Mouse (Mus musculus): ENCODE measurements at regions not wholly inside any gene's neighbourhood (a gene's known extent, or its start where the extent isn't known, plus 50 kb on each side); places are given as distances from the start of the nearest gene placed in this dataset.
"Not testable (repeated sequence)": the region's sequence is repeated elsewhere in the genome, so short reads cannot be mapped to it uniquely, and the experiment has no call there.

GRCm38 (mm10) chr5:3264988-3265738 is 76.1 kb upstream of the Cdk6 start:
- H3K27me3 ChIP-seq; H3K36me3 ChIP-seq; H3K4me3 ChIP-seq; ATAC-seq (replicated peaks); H3K27ac ChIP-seq (replicated peaks); H3K9ac ChIP-seq (replicated peaks); H3K4me1 ChIP-seq; H3K9me3 ChIP-seq; H3K4me2 ChIP-seq (replicated peaks): not testable (repeated sequence)
- 83% methylated on average over 8 of the region's 8 CpGs for WGBS

DNA sequence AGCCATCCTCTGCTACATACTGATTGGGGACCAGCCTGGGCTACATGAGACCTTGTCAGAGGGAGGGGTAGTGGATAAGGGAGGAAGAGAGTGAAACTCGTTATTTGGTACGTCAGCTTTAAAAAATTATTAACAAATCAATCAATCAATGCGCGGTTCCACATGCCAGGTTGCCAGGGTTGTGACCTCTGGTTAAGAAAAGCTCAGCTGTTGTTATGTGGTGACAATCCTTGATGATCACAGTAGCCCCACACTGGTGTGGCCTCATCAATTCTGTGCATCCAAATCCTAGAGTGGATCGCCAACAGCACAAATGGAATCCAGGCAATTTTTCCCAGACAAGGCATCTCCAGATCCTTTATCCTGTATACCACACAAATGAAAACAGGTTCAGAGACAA is 74.3 kb upstream of the Cdk6 start:
- no peaks in the 10 kb centered on the region for H3K9me3 ChIP-seq
- H3K27ac ChIP-seq (replicated peaks) = no peak overlapping the region
- H3K4me3 ChIP-seq = no peak overlapping the region
- ATAC-seq (replicated peaks) = no peak
- no peaks in the 10 kb centered on the region for H3K27me3 ChIP-seq
- no peaks in the 10 kb centered on the region for H3K36me3 ChIP-seq
- H3K4me2 ChIP-seq (replicated peaks) = no peak overlapping the region
- WGBS = 90% methylated on average over 5 of the region's 5 CpGs
- H3K4me1 ChIP-seq = no peaks in the 10 kb centered on the region
- no peak overlapping the region for H3K9ac ChIP-seq (replicated peaks)

- Histone ChIP-seq H3K36me3 (no peaks in the 10 kb centered on the region), H3K4me2 (replicated peaks) (no peak overlapping the region), H3K4me3 (no peak overlapping the region), H3K4me1 (no peaks in the 10 kb centered on the region), H3K27me3 (no peaks in the 10 kb centered on the region), H3K27ac (replicated peaks) (no peak overlapping the region), H3K9me3 (no peaks in the 10 kb centered on the region), H3K9ac (replicated peaks) (no peak overlapping the region)
- no peak for ATAC-seq (replicated peaks)
- WGBS = 86% methylated on average over 7 of the region's 7 CpGs
Measured at GRCm38 (mm10) chr5:3269760-3270159, 71.5 kb upstream of the Cdk6 start.

DNA sequence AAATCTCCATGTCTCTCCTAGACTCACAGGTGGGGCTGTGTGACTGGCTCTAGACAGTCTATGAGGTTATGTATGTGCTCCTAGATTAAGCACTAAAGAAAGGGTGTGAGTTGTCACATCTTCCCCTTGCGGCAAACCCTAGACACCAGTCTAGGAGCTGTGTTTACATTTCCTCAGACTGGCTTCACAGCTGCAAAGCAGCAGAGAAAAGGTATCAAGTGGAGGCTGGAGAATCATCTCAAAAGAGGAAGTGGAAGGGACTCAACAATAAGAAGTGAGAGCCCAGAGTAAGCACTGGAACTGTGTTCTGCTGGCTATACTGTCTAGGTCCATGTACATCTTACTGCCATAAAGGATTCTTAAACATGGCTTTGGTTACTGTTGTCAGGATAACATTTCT is 68.1 kb upstream of the Cdk6 start:
- not testable (repeated sequence) for H3K9me3 ChIP-seq; H3K4me2 ChIP-seq (replicated peaks); H3K27me3 ChIP-seq; ATAC-seq (replicated peaks); H3K9ac ChIP-seq (replicated peaks); H3K4me1 ChIP-seq; H3K36me3 ChIP-seq; H3K27ac ChIP-seq (replicated peaks); H3K4me3 ChIP-seq
- WGBS = 95% methylated on average over 1 of the region's 1 CpGs

DNA sequence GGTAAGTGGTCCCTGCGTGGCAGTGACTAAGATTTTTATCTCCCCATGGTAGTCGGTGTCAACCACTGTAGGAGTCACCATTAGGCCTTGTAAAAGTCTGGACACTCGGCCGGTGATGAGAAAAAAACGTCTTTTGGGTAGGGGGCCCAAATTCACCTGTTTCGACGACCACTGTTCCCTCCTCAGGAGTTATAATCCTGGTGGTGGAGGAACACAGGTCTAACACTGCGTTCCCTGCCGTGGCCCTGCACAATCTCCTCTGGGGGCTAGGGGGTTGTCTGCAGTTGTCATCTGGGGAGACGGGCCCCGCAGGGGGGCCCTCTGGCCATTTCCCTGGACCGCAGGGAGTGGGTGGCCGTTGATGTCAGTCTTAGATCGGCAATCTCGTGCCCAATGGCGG is 64.0 kb upstream of the Cdk6 start:
- not testable (repeated sequence) for H3K27me3 ChIP-seq; H3K27ac ChIP-seq (replicated peaks); ATAC-seq (replicated peaks); H3K4me2 ChIP-seq (replicated peaks); H3K4me1 ChIP-seq; H3K36me3 ChIP-seq; H3K9me3 ChIP-seq; H3K4me3 ChIP-seq; H3K9ac ChIP-seq (replicated peaks)
- 89% methylated on average over 16 of the region's 16 CpGs for WGBS

DNA sequence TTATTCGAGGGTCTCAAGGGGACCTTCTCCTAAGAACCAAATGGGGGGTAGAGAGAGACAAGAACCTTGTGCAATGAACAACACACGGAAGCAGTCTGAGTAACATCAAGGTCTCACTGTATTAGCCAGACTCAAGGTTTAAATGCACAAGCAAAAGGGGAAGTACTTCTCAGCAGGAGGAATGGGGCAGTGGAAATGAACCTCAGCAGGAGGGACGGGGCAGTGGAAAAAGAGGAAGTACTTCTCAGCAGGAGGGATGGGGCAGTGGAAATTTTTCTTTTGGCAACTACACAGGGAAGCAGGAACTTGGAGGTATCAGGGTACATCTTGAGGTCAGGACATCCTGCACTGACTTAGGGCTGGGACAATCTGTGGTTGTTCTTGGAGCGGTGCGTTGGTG is 62.3 kb upstream of the Cdk6 start:
- not testable (repeated sequence) for H3K27ac ChIP-seq (replicated peaks); H3K4me2 ChIP-seq (replicated peaks); H3K4me1 ChIP-seq; ATAC-seq (replicated peaks); H3K9ac ChIP-seq (replicated peaks); H3K4me3 ChIP-seq; H3K36me3 ChIP-seq; H3K9me3 ChIP-seq; H3K27me3 ChIP-seq
- WGBS = 89% methylated on average over 5 of the region's 5 CpGs

DNA sequence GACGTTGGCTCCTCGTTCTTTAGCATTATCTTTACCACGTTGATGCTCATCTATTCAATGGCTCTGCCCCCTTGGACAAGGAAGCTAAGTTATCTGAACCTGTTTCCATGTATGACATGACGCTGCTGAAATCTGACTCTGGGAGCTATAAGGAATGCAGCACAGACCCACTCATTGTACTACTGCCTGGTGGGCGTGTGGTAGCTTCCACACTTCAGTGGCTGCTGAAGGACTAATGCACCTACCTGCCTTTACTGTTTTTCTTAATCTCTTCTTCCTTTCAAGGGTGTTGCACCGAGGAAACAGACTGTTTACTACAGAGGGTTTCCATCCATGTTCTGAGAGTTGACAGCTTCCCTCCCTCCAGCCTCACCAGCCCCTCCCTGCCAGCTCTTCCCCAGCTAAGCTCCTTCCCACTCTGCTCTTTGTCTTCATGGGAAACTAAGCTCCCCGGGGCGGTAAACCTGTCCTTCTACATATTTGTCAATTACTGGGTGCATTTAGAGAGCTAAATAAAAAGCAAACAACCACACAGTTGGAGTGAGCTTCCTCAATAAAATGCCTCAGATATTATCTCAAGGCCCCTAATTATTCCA is 59.3 kb upstream of the Cdk6 start:
- H3K27me3 ChIP-seq; H3K36me3 ChIP-seq; H3K27ac ChIP-seq (replicated peaks); H3K4me2 ChIP-seq (replicated peaks); H3K9me3 ChIP-seq; H3K4me3 ChIP-seq; H3K4me1 ChIP-seq; ATAC-seq (replicated peaks); H3K9ac ChIP-seq (replicated peaks): not testable (repeated sequence)
- 69% methylated on average over 8 of the region's 8 CpGs for WGBS

DNA sequence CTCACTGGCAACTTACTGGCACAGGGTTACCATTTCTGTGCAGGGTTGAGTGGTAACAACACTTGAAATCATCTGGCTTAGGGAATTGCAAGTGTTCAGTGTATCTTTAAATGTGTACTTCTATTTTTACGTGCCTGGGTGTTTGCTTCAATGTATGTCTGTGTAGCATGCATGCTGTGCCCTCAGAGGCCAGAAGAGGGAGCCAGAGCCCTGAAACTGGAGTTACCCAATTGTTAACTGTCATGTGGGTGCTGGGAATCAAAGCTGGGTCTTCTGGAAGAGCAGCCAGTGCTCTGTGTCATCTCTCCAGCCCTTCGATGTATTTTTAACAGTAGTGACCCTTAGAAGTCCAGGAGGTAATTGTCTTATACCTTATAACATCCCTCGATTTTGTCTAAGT is 58.2 kb upstream of the Cdk6 start:
- Histone ChIP-seq H3K9ac (replicated peaks) (no peak overlapping the region), H3K27ac (replicated peaks) (no peak overlapping the region), H3K4me2 (replicated peaks) (no peak overlapping the region), H3K36me3 (no peaks in the 10 kb centered on the region), H3K27me3 (no peaks in the 10 kb centered on the region), H3K4me1 (no peaks in the 10 kb centered on the region), H3K9me3 (no peaks in the 10 kb centered on the region), H3K4me3 (no peak overlapping the region)
- ATAC-seq (replicated peaks) = no peak
- 83% methylated on average over 3 of the region's 3 CpGs for WGBS

GRCm38 (mm10) chr5:3284335-3284734 is 57.0 kb upstream of the Cdk6 start:
- H3K27ac ChIP-seq (replicated peaks); H3K36me3 ChIP-seq; H3K4me3 ChIP-seq; H3K9me3 ChIP-seq; H3K4me2 ChIP-seq (replicated peaks); H3K27me3 ChIP-seq; H3K9ac ChIP-seq (replicated peaks); H3K4me1 ChIP-seq; ATAC-seq (replicated peaks): not testable (repeated sequence)
- WGBS = 98% methylated on average over 1 of the region's 1 CpGs

DNA sequence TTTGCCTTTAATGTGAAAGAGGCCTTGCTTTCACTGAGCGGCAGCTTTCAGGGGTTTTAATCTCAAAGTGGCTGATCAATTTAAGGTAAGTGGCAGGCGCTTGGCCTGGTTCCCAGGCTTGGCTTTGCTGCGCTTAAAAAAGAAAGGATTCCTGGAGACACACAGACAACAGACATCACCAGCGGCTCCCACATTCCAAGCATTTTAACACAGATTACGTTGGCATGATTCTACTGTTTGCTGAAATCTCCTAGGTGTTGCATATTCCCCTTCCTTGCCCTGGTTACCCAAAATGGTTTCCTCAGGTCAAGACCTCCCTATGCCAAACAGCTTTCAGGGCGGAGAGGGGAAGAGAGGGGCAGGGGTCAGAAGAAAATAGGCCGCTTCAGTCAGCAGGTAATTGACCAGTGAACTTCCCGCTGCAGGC is 51.3 kb upstream of the Cdk6 start:
- not testable (repeated sequence) for H3K4me3 ChIP-seq; H3K36me3 ChIP-seq; H3K27me3 ChIP-seq; H3K4me2 ChIP-seq (replicated peaks); H3K9ac ChIP-seq (replicated peaks); H3K9me3 ChIP-seq
- 0 out of 2 replicates have a peak, but pooled peaks cover 11% of the 10 kb centered on the region for H3K4me1 ChIP-seq
- 0 out of 2 replicates have a peak overlapping the region, but pooled peaks have one; percentile 15 for H3K27ac ChIP-seq (replicated peaks)
- 3% methylated on average over 8 of the region's 8 CpGs for WGBS
- ATAC-seq (replicated peaks) = peak; percentile 79
